Mouse (Mus musculus): ENCODE data around the gene Tulp3. TPM values are rescaled to one million over a fixed set of nuclear protein-coding genes. Genes with fewer than 3 reads are reported as not detected.
"Not testable (repeated sequence)": the region's sequence is repeated elsewhere in the genome, so short reads cannot be mapped to it uniquely, and the experiment has no call there.

The Tulp3 gene
- polyA plus RNA-seq, 1 experiment from 2014 or later, result 79.6 TPM

DNA sequence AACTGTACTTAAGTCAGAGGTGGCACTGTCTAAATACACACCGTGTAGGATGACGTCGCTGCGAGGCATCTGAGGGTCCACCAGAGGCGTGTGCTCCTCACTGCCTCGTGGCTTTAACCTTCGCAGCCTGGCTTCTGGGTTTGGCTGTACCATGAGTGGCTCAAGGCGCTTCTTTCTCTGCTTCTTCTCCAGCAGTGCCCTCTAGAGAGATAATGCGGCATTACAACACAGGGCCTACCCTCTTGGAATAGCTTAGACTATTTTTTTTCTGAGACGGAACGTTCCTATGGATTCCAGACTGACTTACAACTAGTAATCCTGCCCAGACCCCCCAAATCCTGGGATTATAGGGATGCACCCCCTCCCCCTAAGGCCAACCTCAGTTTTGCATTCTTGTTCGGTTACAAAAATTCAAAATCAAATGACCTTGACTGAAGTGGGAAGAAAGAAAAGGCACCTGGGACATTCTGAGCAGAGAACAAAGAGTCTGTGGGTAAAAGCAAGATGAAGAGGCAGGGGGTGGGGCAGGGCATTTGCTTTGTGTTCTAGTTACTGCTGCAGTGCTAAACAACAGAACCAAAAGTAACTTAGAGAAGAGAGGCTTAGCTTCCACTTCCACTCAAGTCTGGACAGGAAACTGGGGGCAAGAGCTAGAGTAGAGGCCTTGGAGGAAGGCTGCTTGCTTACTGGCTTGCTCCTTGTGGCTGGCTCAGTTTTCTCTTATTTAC, 21.1 kb downstream of the Tulp3 start:
- ATAC-seq (peak; percentile 44), DNase-seq (ENCODE audit: low read depth, low spot score) (no peak)
- peak; percentile 72 for TF ChIP-seq CTCF (IDR thresholded peaks at IDR 0.05)
- POLR2A ChIA-PET, result interaction anchor here (0.6 kb wide), 1 partner anchor 27 kb away, joined by 3 read pairs; no protein-coding TSS in a partner anchor
- CTCF ChIA-PET, result interaction anchor here (0.7 to 2.1 kb wide), 8 partner anchors 9 to 113 kb away, joined by 3 to 7 read pairs (median 4); no protein-coding TSS in a partner anchor
- no peaks in the 10 kb centered on the region for H3K27me3 ChIP-seq
- in situ Hi-C loops (cut with MboI; ENCODE audit: low pct_unique_long_range_greater_than_20kb), result no loop called here

DNA sequence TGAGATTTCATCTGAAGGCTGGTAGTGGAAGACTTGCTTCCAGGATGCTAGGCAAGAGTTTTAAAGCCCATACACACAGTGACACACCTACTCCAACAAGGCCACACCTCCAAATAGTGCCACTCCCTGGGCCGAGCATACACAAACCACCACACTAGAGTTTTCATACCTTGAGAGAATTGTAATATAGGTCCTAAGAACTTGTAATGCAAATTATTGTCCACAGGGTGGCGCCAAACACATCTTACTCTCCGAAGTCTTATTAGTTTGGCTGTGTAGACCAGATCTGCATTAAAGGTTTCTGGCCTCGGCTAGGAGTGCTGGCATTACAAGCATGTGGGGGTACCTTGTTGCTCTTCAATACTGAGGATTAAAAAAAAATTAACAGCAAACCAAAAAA, 37.3 kb downstream of the Tulp3 start:
- peak; percentile 77 for TF ChIP-seq CTCF (IDR thresholded peaks at IDR 0.05)
- DNase-seq (ENCODE audit: low read depth, low spot score) (no peak), ATAC-seq (peak; percentile 86)
- ChIA-PET POLR2A (no interaction called here), CTCF (interaction anchor here (0.7 to 3.5 kb wide), 7 partner anchors 9 to 42 kb away, joined by 3 to 9 read pairs (median 4); no protein-coding TSS in a partner anchor)
- in situ Hi-C loops (cut with MboI; ENCODE audit: low pct_unique_long_range_greater_than_20kb), result loop anchor here (5.0 kb wide), 1 partner anchor 39 kb away; the partner anchor contains the start of gene Tulp3
- H3K27me3 ChIP-seq, result no peaks in the 10 kb centered on the region

DNA sequence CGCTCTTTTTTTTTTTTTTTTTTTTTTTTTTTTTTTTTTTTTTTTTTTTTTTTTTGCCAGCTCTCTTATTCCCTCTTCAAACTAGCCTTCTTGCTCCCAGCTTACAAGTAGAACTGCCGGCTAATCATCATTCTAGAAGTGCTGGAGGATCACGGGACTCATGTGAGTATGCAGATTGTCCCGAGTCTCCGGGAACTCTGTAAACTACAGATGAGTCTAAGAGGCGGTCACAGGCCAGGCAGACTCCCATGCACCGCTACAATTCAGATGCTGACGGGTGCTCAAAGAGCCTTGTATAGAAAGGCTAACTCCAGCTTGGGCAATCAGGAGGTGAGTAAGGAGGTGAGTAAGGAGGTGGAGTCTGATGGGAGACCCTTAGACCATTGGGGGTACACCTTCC, 40.1 kb downstream of the Tulp3 start:
- POLR2A ChIA-PET, result interaction anchor here (0.6 kb wide), 1 partner anchor 122 kb away, joined by 3 read pairs; no protein-coding TSS in a partner anchor
- no peak for ATAC-seq
- CTCF ChIA-PET, result interaction anchor here (1.2 kb wide), 1 partner anchor 44 kb away, joined by 4 read pairs; no protein-coding TSS in a partner anchor

DNA sequence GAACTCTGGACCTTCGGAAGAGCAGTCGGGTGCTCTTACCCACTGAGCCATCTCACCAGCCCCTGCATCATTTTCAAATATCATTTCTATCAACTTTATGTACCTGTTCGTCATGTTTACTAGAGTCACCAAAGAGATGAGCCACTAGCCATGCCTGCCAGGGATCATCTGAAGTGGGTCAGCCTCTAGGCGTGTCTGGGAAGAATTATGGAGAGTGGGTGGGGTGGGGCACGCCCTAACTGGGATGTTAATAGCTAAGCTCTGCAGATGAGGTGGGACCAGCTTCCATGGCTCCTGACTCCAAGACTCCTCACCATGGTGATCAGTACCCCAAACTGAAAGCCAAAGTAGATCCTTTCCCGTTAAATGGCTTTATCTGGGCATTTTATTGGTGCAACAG, 40.9 kb downstream of the Tulp3 start:
- DNase-seq (ENCODE audit: low read depth, low spot score), result no peak
- no peak for ATAC-seq
- ChIA-PET CTCF (interaction anchor here (1.2 kb wide), 1 partner anchor 44 kb away, joined by 4 read pairs; no protein-coding TSS in a partner anchor), POLR2A (no interaction called here)
- in situ Hi-C loops (cut with MboI; ENCODE audit: low pct_unique_long_range_greater_than_20kb), result loop anchor here (5.0 kb wide), 1 partner anchor 43 kb away; the partner anchor contains the start of gene Tulp3
- TF ChIP-seq CTCF (IDR thresholded peaks at IDR 0.05), result no peak
- no peaks in the 10 kb centered on the region for H3K27me3 ChIP-seq

More for the DNA sequence above, 40.1 kb downstream of the Tulp3 start:
- TF ChIP-seq CTCF (IDR thresholded peaks at IDR 0.05), result no peak
- in situ Hi-C loops (cut with MboI; ENCODE audit: low pct_unique_long_range_greater_than_20kb), result loop anchor here (5.0 kb wide), 1 partner anchor 42 kb away; the partner anchor contains the start of gene Tulp3
- no peak for DNase-seq (ENCODE audit: low read depth, low spot score)
- no peaks in the 10 kb centered on the region for H3K27me3 ChIP-seq

DNA sequence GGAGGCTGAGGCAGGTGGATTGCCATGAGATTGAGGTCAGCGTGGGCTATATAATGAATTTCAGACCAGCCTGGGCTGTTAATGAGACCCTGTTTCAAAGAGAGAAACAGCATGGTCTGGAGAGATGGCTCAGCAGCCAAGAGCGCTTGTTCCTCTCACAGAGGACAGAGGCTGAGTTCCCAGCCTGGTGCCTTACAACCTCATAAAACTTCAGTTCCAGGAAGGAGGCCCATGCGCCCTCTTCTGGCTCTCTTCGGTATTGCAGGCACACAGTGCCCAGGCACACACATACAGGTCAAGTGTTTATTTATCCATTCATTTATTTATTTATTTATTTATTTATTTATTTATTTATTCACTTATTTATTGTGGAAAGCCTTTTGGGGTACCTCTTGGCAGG, 47.3 kb downstream of the Tulp3 start:
- ChIA-PET POLR2A (interaction anchor here (0.6 kb wide), 1 partner anchor 92 kb away, joined by 3 read pairs; no protein-coding TSS in a partner anchor), CTCF (interaction anchor here (1.0 to 1.9 kb wide), 4 partner anchors 53 to 76 kb away, joined by 3 to 6 read pairs (median 4); no protein-coding TSS in a partner anchor)
- in situ Hi-C loops (cut with MboI; ENCODE audit: low pct_unique_long_range_greater_than_20kb), result no loop called here
- TF ChIP-seq CTCF (IDR thresholded peaks at IDR 0.05), result no peak
- ATAC-seq (peak; percentile 60), DNase-seq (ENCODE audit: low read depth, low spot score) (no peak)
- no peaks in the 10 kb centered on the region for H3K27me3 ChIP-seq

DNA sequence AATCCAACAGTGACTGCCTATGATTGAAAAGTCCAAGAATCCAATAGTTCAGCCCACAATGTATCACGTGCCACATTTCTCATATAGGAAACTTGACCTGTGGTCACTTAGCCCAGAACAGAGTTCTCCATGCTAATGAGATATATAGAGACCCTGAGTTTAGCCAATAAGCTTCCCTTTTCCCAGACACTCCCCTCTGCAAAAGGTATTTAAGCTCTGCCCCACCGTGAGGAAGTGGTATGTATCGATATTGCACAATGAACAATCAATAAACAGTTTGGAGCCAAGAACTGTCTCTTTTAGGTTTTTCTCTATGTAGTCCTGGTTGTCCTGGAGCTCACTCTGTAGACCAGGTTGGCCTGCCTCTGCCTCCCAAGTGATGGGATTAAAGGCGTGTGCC, 50.9 kb downstream of the Tulp3 start:
- DNase-seq (ENCODE audit: low read depth, low spot score) (no peak), ATAC-seq (no peak)
- ChIA-PET POLR2A (no interaction called here), CTCF (no interaction called here)
- TF ChIP-seq CTCF (IDR thresholded peaks at IDR 0.05), result no peak
- H3K27me3 ChIP-seq, result no peaks in the 10 kb centered on the region
- in situ Hi-C loops (cut with MboI; ENCODE audit: low pct_unique_long_range_greater_than_20kb), result loop anchor here (5.0 kb wide), 1 partner anchor 62 kb away; no protein-coding TSS in a partner anchor

DNA sequence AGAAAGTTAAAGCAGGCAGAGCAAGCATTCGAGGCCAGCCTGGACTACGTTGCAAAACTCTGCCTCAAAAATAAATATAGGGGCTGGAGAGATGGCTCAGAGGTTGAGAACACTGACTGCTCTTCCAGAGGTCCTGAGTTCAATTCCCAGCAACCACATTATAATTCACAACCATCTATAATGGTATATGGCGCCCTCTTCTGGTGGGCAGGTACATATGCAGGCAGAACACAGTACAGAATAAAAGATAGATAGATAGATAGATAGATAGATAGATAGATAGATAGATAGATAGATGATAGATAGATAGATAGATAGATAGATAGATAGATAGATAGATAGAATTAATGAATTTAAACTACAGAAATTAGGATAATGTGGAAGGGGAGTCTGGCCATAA, 53.0 kb downstream of the Tulp3 start:
- H3K27me3 ChIP-seq; DNase-seq (ENCODE audit: low read depth, low spot score); ATAC-seq; POLR2A ChIA-PET: not testable (repeated sequence)
- CTCF ChIA-PET, result interaction anchor here (1.0 to 3.1 kb wide), 6 partner anchors 20 to 109 kb away, joined by 3 to 12 read pairs (median 4); no protein-coding TSS in a partner anchor
- in situ Hi-C loops (cut with MboI; ENCODE audit: low pct_unique_long_range_greater_than_20kb), result loop anchor here (5.0 kb wide), 1 partner anchor 60 kb away; no protein-coding TSS in a partner anchor

DNA sequence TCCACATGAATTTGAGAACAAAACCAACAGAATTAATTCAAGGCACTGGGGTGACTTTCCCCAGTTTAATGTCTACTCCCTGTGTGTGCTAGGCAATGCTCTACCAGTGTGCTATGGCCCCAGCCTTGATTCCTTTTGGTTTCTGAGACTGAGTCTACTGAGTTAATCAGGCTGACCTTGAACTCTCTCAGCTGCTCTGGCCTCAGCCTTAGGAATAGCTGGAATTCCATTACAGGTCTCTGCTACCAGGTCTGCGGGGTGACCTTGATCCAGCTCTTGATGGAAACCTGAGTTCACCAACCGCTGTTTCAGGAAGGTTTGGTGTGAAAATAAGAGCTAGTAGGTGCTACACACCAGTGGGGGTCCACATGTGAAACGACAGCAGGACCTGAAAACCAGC, 53.8 kb downstream of the Tulp3 start:
- CTCF ChIA-PET, result interaction anchor here (0.8 to 3.1 kb wide), 9 partner anchors 19 to 101 kb away, joined by 3 to 12 read pairs (median 4); no protein-coding TSS in a partner anchor
- H3K27me3 ChIP-seq, result no peaks in the 10 kb centered on the region
- no peak for DNase-seq (ENCODE audit: low read depth, low spot score)
- no peak for TF ChIP-seq CTCF (IDR thresholded peaks at IDR 0.05)
- POLR2A ChIA-PET, result no interaction called here
- in situ Hi-C loops (cut with MboI; ENCODE audit: low pct_unique_long_range_greater_than_20kb), result loop anchor here (5.0 kb wide), 1 partner anchor 60 kb away; no protein-coding TSS in a partner anchor
- no peak for ATAC-seq

DNA sequence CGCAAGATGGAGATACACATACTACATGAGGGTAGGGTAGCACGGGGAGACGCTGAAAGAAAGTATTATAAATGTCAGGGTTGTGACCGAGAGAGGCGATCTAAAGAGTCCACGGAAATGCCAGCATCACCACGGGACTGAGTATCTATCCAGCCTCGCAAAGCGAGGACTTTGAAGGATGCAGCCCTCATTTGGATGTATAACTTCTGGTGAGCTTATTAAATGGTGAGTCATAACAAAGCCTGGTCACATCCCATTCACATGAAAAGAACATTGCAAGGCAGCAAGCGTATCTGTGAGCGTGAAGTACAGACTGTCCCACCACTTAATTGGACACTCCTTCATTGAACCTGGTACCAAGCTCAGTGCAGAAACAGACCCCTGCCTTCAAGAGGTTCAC, 54.2 kb downstream of the Tulp3 start:
- ChIA-PET POLR2A (interaction anchor here (0.7 to 1.3 kb wide), 2 partner anchors 14 to 57 kb away, joined by 3 read pairs; no protein-coding TSS in a partner anchor), CTCF (interaction anchor here (0.8 to 3.1 kb wide), 10 partner anchors 10 to 100 kb away, joined by 3 to 12 read pairs (median 4); no protein-coding TSS in a partner anchor)
- in situ Hi-C loops (cut with MboI; ENCODE audit: low pct_unique_long_range_greater_than_20kb), result loop anchor here (5.0 kb wide), 1 partner anchor 59 kb away; no protein-coding TSS in a partner anchor

More for the DNA sequence above, 54.2 kb downstream of the Tulp3 start:
- DNase-seq (ENCODE audit: low read depth, low spot score) (no peak), ATAC-seq (no peak)
- no peak for TF ChIP-seq CTCF (IDR thresholded peaks at IDR 0.05)
- H3K27me3 ChIP-seq, result no peaks in the 10 kb centered on the region
